Mouse (Mus musculus) common myeloid progenitor, adult 5-6 weeks (primary cell): ENCODE results near the gene Pan3. TPM values are rescaled to one million over a fixed set of nuclear protein-coding genes. Genes with fewer than 3 reads are reported as not detected.
A peak's percentile ranks its signal among the peaks of the same experiment; 100 is the strongest.

Source experiments
- ATAC-seq: replicated peaks from 2 replicates; pipeline ENCODE4 v1.8.0; 2016; ENCODE audit warnings: low read depth, mild to moderate bottlenecking, moderate TSS enrichment, inconsistent platforms; ENCODE audit not compliant: poor library complexity, severe bottlenecking
- total RNA-seq: library from RNA; stranded (forward); fragments of 200-1000, 187-1606 nt; gene quantifications from 2 replicates; pipeline ENCODE4 v1.2.3, GENCODE M21; 2017

Gene Pan3
- total RNA-seq, 1 experiment from 2014 or later, result 240 TPM

DNA sequence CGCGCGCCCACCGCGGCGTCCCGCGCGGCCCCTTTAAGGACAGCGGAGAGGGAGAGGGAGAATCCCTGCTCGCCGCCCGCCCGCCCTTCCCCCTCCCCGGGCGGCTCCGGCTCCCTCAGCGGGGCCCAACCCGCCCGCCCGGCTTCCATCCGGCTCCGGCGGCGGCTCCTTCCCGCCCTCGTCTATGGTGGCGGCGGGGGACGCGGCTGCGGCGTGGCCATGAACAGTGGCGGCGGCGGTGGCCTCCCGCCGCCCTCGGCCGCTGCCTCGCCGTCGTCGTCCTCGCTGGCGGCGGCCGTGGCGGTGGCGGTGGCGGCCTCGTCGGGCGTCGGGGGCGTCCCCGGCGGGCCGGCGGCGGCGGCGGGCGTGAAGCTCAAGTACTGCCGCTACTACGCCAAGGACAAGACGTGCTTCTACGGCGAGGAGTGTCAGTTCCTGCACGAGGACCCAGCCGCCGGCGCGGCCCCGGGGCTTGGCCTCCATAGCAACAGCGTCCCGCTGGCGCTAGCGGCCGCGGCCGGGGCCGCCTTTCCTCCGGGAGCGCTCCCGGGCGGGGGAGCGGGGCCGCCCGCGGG lies 487 bp downstream of the Pan3 start:
- ATAC-seq, result no peak

DNA sequence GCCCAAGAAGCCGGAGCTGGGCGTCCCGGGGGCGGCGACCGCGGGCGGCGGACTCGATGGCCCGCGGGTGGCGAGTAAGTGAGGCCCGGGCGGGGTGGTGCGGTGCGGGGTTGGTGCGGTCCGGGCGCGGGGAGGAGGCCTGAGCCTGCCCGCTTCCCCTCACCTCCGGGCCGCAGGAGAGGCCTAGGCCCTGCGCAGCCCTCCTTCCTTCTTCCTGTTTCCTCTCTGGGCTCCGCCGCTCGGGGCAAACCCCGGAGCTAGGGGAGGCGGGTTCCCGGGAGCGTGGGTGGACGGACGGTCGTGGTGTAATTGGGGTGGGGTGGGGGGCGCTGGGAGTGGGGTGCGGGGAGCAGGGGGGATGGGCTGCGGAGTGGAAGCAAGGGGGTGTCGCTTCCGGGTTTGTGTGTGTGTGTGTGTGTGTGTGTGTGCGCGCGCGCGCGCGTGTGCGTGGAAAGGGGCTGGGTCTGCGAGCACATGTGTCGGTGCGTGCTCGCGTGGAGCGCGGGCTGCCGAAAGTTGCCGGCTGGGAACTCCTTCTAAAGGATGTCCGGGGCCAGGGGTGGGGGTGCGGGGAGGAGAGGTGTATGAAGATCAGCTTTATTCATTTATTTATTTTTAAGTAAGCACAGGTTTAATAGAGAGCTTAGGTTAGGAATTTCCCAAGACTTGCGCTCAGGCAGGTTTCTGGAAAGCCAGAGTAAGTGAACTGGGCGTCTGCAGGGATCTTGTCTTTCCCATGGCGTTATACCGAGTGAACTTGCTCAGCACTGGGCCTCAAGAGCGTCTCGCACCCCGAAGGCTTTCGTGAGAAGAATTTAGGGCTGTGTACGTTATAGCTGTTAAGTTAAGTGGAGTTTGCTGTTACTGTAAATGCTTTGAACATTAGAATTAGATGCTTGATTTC lies 1.2 kb downstream of the Pan3 start:
- peak; percentile 26 for ATAC-seq

DNA sequence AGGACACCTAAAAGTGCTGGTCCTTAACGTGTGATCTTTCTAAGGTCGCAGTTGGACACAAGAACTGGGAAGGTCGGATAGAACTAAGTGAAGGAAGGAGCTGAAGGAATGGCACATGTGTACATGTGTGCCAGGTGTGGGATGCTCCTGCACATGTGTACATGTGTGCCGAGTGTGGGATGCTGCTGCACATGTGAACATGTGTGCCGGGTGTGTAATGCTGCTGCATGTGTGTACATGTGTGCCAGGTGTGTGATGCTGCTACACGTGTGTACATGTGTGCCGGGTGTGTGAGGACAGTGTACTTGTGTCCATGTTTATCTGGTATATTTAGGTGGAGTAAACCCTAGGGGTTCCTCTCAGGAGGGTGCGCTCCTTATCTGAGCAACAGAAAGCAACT lies 3.0 kb downstream of the Pan3 start:
- no peak for ATAC-seq

DNA sequence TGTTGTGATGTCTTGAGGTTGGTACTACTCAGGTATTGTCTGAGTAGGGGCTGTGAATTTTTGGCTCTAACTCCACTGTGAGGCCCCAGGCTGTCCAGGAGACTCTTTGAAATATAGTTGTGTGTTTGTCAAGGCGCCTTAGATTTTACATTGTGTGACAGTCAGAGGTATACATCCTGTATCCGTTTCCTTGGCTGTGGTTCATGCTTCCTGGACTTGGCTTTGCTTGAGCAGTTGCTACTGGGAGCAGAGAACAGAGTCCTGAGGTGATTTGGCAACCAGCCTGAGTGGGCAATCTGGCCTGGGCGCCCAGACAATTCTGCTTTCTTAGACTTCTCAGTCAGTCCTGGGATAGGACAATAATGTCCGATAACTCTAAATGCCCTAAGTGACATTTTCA lies 5.3 kb downstream of the Pan3 start:
- peak; percentile 42 for ATAC-seq

DNA sequence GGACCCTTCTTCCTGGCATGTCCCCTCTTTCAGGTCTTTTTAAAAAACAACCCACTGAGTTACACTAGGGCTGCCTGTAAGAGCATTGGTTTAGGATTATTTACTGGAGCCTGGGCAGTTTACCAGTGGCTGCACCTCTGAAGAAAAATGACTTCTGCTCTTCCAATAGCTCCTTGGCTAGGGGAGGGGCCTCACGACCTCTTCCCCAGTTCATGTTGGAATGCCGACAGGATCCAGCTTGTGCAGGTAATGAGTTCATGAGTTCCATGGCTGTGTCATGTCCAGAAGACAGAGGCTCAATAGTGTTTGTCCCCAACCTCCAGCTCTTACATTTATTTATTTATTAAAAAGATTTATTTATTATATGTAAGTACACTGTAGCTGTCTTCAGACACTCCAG lies 5.8 kb downstream of the Pan3 start:
- ATAC-seq, result no peak

DNA sequence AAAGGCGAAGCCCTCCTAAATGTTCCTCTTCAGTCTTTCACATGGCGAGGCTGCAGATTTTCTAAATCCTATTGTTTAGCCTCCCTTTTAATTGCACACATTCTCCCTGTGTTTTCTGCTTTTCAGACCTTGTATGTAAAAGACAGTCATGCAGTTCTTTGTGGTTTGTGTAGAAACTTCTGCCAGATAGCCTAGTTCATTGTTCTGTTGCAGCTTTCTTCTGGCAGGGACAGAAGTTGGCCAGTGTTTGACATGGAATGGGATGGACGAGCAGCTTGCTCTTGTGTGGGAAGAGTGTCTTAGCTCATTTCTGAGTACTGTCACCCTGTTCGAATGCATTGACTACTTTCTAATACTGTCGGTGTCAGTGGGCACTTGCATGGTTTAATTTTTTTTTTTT lies 6.5 kb downstream of the Pan3 start:
- ATAC-seq, result no peak

DNA sequence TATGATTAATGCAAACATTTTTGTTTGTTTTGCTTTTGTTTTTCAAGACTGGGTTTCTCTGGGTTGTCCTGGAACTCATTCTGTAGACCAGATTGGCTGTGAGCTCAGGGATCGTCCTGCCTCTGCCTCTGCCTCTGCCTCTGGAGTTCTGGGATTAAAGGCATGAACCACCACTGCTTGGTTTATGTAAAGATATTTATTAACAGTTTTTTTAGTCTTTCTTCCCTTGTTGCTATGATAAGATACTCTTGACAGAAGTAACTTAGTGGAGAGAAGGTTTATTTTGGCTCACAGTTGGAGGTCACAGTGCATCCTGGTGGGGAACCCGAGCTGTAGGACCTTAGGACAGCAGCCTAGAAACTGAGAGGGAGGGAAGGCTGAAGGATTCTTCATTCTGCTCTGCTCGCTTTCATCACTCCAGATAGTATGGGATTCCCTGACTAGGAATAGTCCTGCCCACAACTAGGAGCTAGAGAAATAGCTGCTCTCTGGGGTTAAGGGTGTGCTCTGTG lies 11.1 kb downstream of the Pan3 start:
- no peak for ATAC-seq

DNA sequence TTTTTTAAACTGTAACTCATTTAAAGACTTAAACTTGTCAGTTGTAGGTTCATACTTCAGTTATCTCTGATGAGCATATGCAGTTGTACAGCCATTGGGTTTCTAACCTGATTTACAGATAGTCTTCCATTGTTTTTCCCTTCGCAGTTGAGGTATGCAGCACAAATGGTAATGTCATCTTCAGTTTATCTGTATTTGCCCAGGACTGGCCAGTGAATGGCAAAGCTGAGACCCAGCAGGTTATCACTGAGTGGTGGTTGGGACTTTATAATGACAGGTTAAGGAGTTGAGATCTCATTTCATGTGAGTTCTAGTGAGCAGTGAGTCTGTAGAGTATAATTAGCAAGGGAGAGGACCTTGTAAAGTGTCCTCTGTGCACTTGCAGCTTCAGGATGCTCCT lies 12.0 kb downstream of the Pan3 start:
- peak; percentile 57 for ATAC-seq

DNA sequence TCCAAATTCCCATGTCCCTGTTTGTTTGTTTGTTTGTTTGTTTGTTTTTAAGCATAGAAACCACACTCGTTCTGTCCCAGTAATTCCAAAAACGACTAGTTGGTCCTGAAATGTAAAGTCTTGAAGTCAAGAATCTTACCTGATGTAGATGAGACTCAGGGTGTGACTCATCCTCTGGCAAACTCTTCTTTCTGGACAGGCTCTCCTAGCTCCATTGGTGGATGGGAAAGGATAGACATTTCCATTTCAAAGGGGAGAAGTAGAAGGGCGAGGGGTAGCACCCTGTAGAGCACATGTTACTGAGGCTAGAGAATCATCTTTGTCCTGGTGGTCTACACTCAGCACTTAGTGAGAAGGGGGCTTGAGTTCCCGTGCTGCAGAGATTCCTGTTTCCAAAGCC lies 12.8 kb downstream of the Pan3 start:
- no peak for ATAC-seq

DNA sequence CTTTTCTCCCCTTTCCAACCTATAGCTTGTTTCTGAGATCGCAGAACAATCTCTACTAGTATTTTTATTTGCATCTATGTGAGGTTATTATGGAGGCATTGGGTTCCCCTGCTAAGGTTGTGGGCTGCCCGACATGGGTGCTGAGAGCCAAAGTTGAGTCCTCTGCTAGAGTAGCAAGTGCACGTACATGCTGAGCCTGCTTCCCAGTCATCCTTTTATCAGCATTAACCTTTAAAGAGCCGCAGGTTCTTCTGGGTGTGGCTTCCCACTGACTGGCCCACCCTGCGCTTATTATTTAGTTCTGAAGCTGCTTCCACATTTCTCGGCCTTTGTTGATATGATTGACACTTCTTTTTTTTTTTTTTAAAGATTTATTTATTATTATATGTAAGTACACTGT lies 14.3 kb downstream of the Pan3 start:
- no peak for ATAC-seq

DNA sequence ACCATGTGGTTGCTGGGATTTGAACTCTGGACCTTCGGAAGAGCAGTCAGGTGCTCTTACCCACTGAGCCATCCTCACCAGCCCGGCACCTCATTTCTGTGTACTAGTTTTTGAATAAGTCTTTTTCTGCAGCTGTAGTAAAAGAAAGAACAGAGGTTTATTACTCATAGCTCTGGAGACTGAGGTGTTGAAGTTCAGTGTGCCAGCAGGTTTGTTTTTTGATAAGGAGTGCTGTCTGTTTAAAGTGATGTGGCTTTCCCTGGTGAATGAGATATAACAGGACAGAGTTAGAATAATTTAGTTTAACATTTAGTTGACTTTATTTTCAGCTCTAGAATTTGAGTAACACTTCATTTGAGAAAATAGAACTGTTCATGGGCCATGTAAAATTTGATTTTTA lies 14.8 kb downstream of the Pan3 start:
- ATAC-seq, result no peak

DNA sequence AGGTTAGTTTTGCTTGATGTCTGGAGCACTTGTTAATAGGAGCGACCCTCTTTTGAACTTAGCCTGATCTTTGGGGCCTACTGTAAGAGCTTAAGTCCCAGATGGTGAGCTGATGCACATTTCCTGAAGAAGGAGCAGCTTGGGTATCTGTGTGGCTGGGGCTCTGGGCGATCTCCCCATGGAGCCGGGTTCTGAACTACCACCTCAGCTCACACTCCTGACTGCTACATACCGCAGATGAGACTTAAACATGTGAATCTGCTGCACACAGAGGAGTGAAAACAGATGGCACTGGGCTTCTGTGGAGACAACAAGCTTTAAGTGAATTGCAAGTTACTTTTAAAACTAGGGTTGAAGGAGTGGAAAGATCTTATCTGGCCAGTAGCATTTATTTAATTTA lies 15.3 kb downstream of the Pan3 start:
- ATAC-seq, result no peak

DNA sequence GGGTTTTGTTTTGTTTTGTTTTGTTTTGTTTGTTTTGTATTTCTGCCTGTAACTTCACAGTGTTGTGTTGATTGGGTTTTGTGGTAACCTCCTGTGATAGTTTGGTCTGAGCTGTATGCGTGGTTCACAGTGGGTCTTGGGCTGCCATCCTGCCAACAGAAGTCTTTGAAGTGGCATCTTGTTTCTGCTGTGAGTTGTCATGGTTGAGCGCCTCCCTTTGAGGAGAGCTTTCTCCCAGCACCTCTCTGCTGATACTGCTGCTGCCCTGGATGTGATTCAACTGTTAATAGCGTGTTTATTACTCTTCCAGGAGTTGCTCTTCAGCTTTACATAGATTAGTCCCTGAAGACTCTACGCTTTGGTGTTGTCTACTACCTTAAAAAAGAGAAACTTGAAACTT lies 18.6 kb downstream of the Pan3 start:
- ATAC-seq, result no peak

DNA sequence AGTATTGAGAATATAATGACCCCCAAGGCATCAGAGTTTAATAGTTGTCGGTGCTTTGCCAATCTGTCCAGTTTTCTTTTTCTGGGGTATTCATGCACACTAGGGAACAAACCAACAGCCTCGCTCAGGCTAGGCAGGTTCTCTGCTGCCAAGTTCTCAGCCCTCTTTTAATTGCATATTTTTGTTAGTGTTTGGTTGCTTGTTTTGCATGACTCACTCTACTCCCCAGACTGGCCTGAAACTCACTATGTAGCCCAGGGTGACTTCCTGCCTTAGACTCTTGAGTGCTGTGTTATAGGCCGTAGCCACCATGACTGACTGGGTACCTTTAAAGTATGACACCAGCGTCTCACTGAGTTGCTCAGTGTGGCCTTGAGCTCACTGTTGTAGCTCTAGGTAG lies 19.0 kb downstream of the Pan3 start:
- no peak for ATAC-seq

DNA sequence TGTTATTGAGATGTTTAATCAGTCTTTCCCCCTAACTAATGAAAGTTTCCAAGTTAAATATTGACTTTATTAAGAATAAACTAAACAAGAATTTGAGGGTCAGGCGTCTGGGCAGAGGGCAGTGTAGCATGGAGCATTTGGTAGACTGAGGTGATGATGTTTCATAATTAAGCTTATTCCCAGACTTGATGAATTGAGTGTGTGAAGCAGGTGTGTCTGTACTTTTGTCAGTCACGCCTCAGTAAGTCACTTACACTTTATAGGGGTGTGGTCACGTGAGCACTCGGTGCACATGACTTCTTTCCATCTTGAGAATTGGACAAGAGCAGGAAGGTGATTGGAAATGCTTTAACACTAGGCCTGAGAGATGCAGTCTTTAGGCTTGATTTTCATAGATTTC lies 26.5 kb downstream of the Pan3 start:
- ATAC-seq, result no peak

DNA sequence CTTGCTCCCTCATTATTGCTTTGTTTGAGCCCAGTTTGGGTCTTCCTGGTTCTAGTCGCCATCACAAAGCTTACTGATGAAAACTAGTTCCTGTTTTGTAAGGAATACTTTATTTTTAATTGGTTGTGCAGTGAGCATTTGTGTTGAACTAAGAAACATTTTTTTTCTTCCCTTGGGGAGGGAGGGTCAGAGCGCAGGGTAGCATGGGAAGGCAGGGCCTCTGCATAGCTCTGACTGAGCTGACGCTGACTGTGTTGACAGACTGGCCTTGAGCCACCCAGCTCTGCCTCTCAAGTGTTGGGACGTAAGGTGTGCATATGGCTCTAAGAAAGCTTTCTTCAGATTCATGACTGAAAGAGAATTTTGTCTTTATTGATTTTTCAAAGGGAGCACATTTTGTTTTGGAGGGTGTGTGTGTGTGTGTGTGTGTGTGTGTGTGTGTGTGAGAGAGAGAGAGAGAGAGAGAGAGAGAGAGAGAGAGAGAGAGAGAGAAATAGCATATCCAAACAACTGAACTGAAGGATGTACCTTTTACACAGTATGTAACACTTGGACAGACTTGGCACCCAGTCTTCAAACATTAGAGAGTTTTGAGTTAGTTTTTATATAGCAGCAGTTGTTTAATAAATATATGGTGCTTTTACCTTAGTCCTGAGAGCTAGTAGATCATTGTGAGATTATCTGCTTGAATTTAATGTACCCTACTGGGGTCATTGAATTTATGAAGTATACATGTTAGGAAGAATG lies 30.0 kb downstream of the Pan3 start:
- peak; percentile 54 for ATAC-seq

DNA sequence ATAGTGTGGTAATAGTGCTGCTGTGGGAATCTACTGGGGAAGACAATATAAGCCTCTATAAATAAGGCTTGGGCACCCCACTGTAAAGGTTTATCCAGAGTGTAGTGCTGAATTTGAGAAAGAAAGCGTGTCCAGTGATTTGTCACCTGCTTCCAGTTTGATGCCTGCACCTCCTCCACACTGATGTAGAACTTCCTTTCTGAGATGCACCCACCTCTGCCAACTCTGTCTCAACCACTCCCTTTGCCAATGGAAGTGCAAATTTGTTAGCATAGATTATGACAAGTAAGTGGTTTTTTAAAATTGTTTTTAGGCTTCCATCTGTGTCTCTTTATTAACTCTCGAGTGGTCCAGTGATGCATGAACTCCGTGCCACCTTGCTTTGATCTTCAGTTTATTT lies 33.3 kb downstream of the Pan3 start:
- ATAC-seq, result 0 out of 2 replicates have a peak, but pooled peaks have one; percentile 12

DNA sequence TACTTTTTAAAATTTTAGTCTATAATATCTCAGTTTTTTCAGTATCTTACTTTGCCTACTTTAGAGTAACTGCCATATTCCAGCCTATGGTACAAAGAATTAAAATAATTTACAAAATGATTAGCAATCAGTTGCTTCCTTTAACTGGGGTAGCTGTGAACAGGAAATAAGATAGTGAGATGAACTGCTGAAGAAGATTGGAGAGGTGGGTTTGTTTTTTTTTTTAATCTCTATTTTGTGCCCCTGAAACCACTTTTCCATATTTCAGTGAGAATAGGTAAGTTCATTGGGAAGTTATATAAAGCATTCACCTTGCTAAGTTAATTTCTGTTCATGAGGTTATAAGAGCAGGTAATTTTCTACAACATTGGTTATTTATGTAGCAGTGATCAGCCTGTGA lies 36.4 kb downstream of the Pan3 start:
- ATAC-seq, result no peak

DNA sequence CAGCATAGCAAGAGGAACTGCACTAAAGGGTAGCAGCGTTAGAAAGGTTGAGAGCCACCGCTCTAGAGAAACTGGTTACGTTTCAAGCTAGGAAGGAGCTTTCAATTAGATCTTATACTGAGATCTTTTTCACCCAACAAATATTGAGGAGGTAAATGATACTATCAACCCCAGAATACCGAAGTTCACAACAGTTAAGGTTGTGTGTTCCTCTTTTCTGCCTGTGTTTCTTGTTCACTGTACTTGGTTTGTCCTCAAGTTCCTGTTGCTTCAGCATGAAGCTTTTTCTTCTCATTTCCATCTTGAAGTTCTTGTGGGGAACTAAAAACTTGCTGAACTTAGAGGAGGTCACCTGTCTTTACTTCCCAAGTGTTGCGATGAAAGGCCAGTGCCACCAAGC lies 41.2 kb downstream of the Pan3 start:
- ATAC-seq, result peak; percentile 59

DNA sequence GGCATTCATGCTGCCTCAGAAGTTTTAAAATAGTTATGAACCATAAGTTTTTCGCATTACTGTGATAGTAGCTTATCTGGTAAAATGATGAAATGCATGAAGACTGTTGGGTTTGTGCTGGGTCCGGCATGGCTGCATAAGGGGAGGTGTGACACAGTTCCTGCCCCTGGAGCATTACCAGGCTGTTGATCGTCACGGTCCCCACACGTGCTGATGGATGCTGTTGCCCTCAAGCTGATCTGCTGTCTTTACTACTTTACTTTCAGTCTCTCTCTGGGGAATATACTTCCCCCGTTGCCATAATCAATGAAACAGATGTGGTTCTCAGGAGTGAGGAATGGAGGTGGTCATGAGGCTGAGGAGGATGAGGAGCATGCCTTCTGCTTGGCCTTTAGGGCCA lies 43.1 kb downstream of the Pan3 start:
- ATAC-seq, result no peak

DNA sequence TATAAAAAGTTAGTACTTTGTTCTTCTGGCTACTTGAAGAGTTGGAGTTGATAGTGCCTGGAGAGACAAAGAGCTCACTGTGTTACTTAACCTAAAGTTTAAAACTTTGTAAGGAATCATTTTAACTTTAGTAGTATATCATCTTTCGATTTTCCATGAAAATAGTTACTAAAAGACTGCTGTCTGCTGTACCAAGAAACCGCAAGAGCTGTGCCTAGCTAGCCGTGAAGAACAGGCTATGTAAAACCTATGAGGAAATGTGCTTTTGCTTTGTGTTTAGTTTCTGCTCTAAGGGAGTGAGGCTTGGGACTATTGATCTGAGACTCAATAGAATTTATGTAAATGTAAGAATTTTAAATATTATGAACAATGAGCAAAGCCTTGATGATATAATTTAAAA lies 43.9 kb downstream of the Pan3 start:
- ATAC-seq, result no peak
